Mouse (Mus musculus): Measurements from ENCODE around the gene Mapk10.

Gene Mapk10

DNA sequence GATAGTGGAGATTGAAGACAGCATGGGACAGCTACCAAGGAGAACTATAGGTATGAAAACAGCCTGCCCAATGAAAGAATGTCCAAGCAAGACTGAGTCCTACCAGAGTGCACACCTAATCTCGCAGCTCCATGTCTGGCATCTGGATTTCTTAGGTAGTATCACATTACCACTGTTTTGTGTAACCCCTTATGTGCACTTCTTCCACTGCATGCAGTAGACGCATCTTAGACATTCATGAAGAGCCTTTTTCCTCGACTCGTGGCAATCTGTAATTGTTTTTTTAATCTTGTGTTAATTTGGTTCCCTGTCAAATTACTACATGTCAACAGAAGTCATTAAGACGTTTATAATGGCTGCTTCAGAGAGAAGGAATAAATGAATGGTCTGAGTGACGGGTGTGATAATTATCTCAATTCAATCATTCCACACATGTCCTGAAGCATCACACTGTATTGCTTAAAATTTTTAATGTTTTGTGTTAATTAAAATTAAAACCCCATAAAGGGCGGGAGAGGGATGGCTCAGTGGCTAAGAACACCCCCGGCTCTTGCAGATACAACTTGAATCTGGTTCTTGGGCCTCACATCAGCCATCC, 160.7 kb downstream of the Mapk10 start:
- DNase-seq (ENCODE audit: low spot score), result no peak

- DNase-seq (ENCODE audit: low spot score), result no peak
Measured at GRCm38 (mm10) chr5:103048011-103048410, 163.1 kb downstream of the Mapk10 start.

GRCm38 (mm10) chr5:103037752-103038151, 173.4 kb downstream of the Mapk10 start:
- no peak for DNase-seq (ENCODE audit: low spot score)

GRCm38 (mm10) chr5:103028940-103029621, 182.1 kb downstream of the Mapk10 start:
- DNase-seq (ENCODE audit: low spot score), result no peak

DNA sequence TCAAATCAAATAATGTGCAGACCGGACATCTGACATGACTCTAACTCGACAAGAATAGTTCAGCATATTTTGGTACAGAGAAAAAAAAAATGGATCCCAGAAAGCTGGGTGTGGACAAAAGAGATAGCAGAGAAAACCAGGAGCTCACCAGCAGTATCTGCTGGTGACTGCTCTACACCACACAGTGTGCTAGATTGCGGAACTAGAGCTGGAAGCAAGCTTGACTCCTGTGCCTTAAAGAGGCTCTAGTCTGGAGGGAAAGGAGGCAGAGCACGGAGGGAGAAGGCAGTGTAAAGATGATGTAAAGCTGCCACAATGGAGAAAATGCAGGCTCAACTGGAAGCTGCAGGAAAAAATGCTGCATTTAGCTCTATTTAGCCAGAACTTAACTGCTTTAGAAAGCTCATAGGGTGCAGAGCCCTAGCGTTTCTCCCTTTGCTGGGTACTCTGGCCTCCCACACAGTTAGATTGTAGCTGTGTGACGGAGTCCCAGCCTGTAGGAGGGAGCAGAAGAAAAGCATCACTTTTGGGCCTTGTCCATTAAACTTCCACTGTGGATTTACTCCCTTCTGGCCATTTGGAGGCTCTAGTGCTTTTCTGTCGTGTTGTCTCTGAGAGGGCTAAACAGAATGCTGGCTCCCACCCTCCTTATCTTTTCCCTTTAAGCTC, 188.5 kb downstream of the Mapk10 start:
- DNase-seq (ENCODE audit: low spot score), result no peak

DNA sequence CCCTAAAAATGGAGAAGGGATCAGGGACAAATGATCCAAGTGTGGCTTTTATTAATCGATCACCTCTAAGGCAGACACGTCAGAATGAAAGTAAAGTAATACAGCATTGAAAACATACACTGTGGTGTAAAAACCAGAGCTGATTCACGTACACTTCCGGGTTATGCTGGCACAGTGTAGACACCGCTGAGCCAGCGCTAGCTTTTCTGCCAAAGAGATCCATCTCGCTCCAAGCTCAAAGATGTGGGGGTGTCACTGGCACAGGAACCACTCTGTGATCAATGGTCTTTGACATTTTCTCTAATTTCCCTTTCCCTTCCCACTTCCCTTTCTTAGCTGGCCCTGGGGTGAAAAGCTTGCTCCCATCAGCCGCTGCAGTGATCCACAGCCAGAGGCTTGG, 189.7 kb downstream of the Mapk10 start:
- DNase-seq (ENCODE audit: low spot score), result no peak

DNA sequence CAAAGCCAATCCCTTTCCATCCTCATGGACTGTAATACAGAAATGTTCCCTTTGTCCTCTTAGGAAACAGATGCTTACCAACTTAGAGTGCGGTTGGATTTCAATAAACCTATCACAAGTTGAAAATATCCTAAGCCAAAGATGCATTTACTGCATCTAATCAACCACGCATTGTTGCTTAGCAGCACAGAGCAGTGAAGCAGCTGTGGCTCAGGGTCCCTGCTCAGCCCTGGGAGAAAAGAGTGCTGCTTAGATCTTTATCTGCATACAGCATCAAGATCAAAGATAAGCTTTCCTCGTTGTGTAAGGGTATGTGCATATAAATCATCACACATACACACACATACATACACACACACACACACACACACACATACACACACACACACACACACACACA, 190.2 kb downstream of the Mapk10 start:
- peak; percentile 34 for DNase-seq (ENCODE audit: low spot score)

GRCm38 (mm10) chr5:103020127-103020526, 191.0 kb downstream of the Mapk10 start:
- DNase-seq (ENCODE audit: low spot score), result no peak

DNA sequence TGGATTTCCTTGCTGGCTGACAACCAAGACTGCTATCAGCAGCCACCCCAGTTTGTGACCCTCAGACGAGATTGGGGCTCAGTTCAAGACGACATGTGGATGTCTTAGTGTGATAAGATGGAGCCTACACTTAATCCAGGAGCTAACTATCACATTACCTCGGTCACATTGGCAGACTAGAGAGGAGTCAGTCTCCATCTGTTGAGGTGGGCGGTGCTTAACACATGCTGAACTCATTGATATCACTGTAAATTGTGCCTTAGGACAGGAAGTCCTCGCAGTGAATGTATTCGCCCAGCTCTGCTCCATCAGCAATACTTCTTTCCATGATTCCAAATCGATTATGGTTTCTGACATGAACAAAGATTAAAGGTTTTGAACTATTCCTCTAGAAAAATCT, 193.5 kb downstream of the Mapk10 start:
- DNase-seq (ENCODE audit: low spot score), result no peak

- DNase-seq (ENCODE audit: low spot score), result no peak
Measured at GRCm38 (mm10) chr5:103014309-103014708, 196.8 kb downstream of the Mapk10 start.

GRCm38 (mm10) chr5:103008894-103009293, 202.2 kb downstream of the Mapk10 start:
- DNase-seq (ENCODE audit: low spot score), result no peak

- DNase-seq (ENCODE audit: low spot score), result no peak
Measured at GRCm38 (mm10) chr5:103002116-103002515, 209.0 kb downstream of the Mapk10 start.

- DNase-seq (ENCODE audit: low spot score), result no peak
Measured at GRCm38 (mm10) chr5:103000572-103000971, 210.6 kb downstream of the Mapk10 start.

DNA sequence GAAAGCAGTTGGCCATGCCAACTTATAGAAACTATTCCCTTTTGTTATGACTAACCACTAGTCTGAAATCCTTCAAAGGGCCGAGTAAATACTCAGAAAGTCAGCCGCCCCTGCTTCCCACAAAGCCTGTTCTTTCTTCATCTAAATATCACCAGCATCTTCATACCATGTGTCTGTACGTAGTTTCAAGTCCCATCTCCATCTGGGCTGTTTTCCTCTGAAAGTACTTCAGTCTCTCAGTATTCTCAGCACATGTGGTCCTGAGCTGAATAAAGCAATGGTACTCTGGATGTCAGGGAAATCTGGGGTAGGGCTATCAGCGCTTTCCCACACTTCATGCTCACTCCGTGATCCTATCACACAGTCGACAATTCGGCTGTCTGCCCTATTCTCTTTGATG, 212.6 kb downstream of the Mapk10 start:
- DNase-seq (ENCODE audit: low spot score), result no peak

- DNase-seq (ENCODE audit: low spot score), result no peak
Measured at GRCm38 (mm10) chr5:102997907-102998306, 213.2 kb downstream of the Mapk10 start.

GRCm38 (mm10) chr5:102996331-102996730, 214.8 kb downstream of the Mapk10 start:
- no peak for DNase-seq (ENCODE audit: low spot score)

DNA sequence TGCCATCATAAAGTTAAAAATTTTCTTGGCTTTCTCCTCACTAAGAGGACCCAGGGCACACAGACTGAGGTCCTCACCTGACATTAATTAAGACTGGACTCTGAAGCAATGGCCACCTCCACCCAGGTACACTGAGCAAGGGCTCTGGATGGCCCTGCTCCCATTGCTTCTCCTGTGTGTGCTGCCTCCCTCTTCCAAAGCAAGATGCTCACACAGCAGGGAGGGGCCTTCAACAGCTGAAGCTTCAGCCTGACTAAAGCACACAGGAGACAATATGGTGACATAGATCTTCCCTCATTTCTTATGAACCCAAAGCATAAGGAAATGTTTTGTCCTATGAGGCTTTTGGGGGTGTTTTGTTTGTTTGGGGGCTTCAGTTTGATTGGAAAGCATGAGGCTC, 215.2 kb downstream of the Mapk10 start:
- no peak for DNase-seq (ENCODE audit: low spot score)

DNA sequence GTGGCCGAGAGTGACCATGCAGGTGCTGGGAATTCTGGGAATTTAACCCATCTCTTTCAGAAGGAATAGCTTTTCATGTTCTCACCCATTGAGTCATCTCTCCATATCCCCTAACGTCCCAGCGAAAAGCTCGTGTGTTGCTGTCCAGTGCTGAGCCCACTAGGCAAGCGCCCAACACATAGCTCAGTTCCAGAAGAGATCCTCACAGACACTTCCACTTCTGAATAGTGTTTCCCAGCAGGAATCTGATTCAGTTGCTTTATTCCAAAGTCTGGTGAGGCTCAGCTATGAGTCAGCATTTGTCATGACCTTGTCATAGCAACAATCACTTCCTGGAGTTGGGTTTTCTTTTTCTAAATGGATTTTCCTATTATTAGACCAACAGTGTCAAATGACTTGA, 217.2 kb downstream of the Mapk10 start:
- no peak for DNase-seq (ENCODE audit: low spot score)

DNA sequence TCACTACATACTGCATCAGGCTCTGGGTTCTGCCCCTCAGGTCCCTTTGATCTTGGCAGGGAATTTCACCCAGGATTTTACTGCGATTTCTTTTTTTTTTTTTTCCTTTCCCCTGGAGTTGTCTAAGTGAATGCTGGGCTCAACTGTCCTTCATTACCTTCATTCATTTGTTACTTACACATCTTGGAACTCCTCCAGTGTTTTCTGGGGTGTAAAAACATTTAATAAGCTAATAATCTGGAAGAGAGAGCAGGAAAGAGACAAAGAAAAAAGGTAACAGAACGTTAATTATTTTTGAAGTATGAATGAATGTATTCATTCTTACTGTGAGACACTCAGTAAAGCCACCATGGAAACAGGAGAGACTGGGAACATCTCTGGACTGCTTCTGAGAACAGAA, 219.4 kb downstream of the Mapk10 start:
- DNase-seq (ENCODE audit: low spot score), result no peak

DNA sequence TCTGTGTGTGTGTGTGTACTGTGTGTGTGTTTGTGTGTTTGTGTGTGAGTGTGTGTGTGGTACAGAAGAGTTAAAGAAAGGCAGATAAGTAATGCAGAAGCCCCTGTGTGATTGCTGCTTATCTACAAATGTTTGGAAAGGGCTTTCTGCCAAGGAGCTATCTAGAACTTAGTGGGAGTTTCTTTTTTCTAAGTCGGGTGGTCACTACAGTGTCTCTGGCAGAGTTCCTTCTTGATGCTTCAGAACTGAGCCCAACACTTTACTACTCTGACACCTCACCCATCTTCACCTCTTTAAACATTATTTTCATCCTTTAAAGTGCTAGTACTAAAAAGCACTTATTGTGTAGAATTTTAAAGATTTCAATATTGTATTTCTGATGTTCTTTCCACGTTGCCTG, 232.8 kb downstream of the Mapk10 start:
- no peak for DNase-seq (ENCODE audit: low spot score)

DNA sequence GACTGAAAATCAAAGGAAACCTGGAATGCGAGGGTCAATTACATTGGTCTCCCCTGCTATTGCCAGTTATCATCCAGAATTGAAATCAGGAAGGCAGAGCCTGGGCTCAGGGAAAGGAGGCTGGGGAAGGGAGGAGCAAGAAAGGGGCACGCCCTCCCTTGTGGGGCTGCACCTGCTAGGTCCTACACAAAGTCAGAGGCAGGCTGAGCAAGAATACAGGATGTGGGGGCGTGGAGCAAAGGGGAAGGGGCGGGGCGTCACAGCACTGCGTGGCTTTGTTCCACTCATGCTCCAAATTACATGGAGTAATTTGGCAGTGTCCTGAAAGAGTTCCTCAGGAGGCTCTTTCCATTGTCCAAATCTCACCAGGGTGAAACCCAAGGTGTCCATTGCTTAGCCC, 234.0 kb downstream of the Mapk10 start:
- DNase-seq (ENCODE audit: low spot score), result no peak

- DNase-seq (ENCODE audit: low spot score), result no peak
Measured at GRCm38 (mm10) chr5:102976540-102976939, 234.6 kb downstream of the Mapk10 start.

DNA sequence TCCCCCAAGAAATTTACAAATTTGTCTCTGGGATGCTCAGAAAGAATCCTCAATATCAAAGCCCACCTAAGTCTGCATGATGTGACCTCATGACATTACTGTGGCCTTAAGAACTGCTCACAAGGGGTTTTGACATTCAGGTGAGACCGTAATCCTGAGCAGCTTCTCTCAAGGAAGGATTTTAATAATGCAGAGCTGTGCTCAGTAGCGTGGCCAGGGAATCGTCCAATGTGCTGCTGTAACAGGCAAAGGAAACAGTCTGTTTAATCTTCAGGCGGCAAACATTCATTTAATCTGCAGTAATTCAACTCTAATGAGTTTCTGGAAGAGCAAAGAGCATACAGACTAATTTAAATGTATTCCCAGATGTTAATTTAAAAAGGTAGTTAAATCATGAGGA, 236.7 kb downstream of the Mapk10 start:
- DNase-seq (ENCODE audit: low spot score), result no peak

DNA sequence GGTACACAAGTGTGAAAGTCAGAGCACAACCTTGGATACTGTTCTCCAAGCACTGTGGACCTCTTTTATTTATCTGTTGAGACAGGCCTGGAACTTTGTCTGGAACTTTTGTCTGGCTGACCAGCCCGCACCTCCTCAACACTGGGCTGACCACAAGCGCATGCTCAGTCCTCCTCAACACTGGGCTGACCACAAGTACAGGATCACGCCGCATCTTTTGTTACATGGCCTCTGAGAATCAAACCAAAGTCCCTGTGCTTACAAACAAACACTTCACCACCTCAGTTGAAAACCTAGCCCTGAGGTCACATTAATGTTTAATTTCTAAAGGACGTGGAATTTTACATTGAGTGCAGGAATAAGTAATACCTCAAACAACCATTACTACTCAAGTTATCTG, 246.7 kb downstream of the Mapk10 start:
- DNase-seq (ENCODE audit: low spot score), result no peak
